9 mouse cellular contexts compared by ENCODE assay signal in the genomic region with DNA sequence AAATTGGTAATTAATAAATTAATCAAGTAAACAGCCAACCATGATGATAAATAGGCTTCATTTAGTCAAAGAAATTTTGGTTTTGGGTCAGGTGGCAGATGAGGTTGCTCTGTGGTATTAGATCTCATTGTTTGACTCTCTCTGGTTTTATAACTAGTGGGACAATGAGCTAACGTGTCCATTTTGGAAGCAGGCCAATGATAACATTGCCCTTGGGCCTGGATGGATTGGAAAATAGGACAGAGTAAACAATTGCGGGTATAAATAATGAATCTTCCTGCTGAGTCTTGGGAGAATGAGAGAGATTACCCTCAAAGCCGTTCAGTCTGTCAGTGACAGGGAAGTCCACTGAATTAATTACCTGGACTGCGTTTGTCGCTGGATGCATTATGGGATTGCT. TPM values are rescaled to one million over a fixed set of nuclear protein-coding genes. Genes with fewer than 3 reads are reported as not detected.
A peak's percentile ranks its signal among the peaks of the same experiment; 100 is the strongest.
DNase-seq lines count a peak whose midpoint lies in the region; ATAC-seq and TF ChIP-seq lines count a peak whose summit lies in the region.
"Had no signal": no experiment of that assay in that cellular context is flagged by ENCODE, and none has a peak within 500 bp of the region (broad histone marks: within the 10 kb centered on the region; RNA-seq: fewer than 3 reads in every experiment).

No protein-coding gene starts in this region.

- no peak for ATAC-seq in hindbrain, embryonic 12.5 days (ENCODE audit: low FRiP score)

- no peaks in the 10 kb centered on the region for H3K27me3 ChIP-seq in kidney, adult 2 months (replicated peaks; ENCODE audit: control insufficient read depth, insufficient read depth, low read length)
- no peaks in the 10 kb centered on the region for H3K27me3 ChIP-seq in hindbrain, embryonic 12.5 days

- no peak overlapping the region for H3K4me3 ChIP-seq in kidney, adult 2 months (ENCODE audit: insufficient read depth, low read depth, low read length)
- H3K4me3 ChIP-seq in hindbrain, embryonic 12.5 days: no peak overlapping the region

- peaks cover under 1% of the 10 kb centered on the region; the same call in 1 of the 2 replicates for H3K4me1 ChIP-seq in kidney, adult 2 months (ENCODE audit: control insufficient read depth, insufficient read depth, low read length)
- H3K4me1 ChIP-seq in hindbrain, embryonic 12.5 days: peaks cover 34% of the 10 kb centered on the region

- H3K9me3 ChIP-seq in hindbrain, embryonic 12.5 days (replicated peaks): no peaks in the 10 kb centered on the region
- H3K9me3 ChIP-seq: G1E had no signal

- peak; percentile 72 for DNase-seq in kidney, adult 2 months
- DNase-seq in kidney, adult 18-20 months: no peak
- peak; percentile 27 for DNase-seq in NIH3T3 (ENCODE audit: low read depth)
- DNase-seq in brain, embryonic 14.5 days (ENCODE audit: low read depth): peak; percentile 45
- DNase-seq in kidney, postnatal 14 days: peak; percentile 64
- DNase-seq in gastrocnemius, postnatal 36 days: no peak
- DNase-seq in thymus, postnatal 25 days: no peak

- intact Hi-C loops in gastrocnemius, postnatal 36 days (cut with DNase I): no loop called here

- WGBS in kidney, adult 2 months: 27% methylated on average over 5 of the region's 5 CpGs
- 59% methylated on average over 5 of the region's 5 CpGs for WGBS in hindbrain, embryonic 12.5 days

- H3K27ac ChIP-seq in kidney, adult 2 months (ENCODE audit: insufficient read depth, low read depth, low read length): no peak overlapping the region
- no peak overlapping the region for H3K27ac ChIP-seq in hindbrain, embryonic 12.5 days

- no peak overlapping the region for H3K9ac ChIP-seq in hindbrain, embryonic 12.5 days

- no peaks in the 10 kb centered on the region for H3K36me3 ChIP-seq in kidney, adult 2 months (ENCODE audit: control insufficient read depth, insufficient read depth, low read length)
- H3K36me3 ChIP-seq in hindbrain, embryonic 12.5 days: no peaks in the 10 kb centered on the region

- no peak overlapping the region for H3K4me2 ChIP-seq in hindbrain, embryonic 12.5 days (replicated peaks)

- no peak for TF ChIP-seq POLR2A in kidney, adult 2 months (IDR thresholded peaks at IDR 0.05; ENCODE audit: low read depth, low read length)
- no peak for TF ChIP-seq POLR2A in brain, embryonic 14.5 days (IDR thresholded peaks at IDR 0.05; ENCODE audit: borderline replicate concordance, extremely low read depth, insufficient read depth, insufficient read length, poor library complexity, severe bottlenecking)

- no peak for TF ChIP-seq CTCF in kidney, adult 2 months (conservative IDR thresholded peaks at IDR 0.05; ENCODE audit: insufficient read depth, insufficient read length, low read depth, low read length)
- TF ChIP-seq CTCF in brain, embryonic 14.5 days (IDR thresholded peaks at IDR 0.05; ENCODE audit: borderline replicate concordance, extremely low read depth, insufficient read depth, insufficient read length): no peak

RNA-seq across cellular contexts. Expression of a gene that starts 26.7 kb away (rescaled TPM):
- polyA plus RNA-seq in kidney, adult 2 months (2012; rRNA removed): 13.4 and 14.7 TPM in 2 replicates
- polyA plus RNA-seq in brain, embryonic 14.5 days (2012; rRNA removed): 19.8 and 36.5 TPM in 2 replicates
- 1 to 10 TPM; 6.0 to 6.1 TPM for total RNA-seq in gastrocnemius, postnatal 36 days (2021)
- 24.3 and 28.0 TPM in 2 replicates for polyA plus RNA-seq in hindbrain, embryonic 12.5 days (2016; fragmentation: Nextera tagmentation; extraction: Ambion mirVana)

RNA-seq across cellular contexts. Expression of a gene that starts 41.0 kb away (rescaled TPM):
- 39.1 and 41.6 TPM in 2 replicates for polyA plus RNA-seq in kidney, adult 2 months (2012; rRNA removed)
- 31.5 and 40.6 TPM in 2 replicates for polyA plus RNA-seq in brain, embryonic 14.5 days (2012; rRNA removed)
- total RNA-seq in gastrocnemius, postnatal 36 days (2021): 10 to 100 TPM; 21.7 to 22.7 TPM
- 31.5 and 31.8 TPM in 2 replicates for polyA plus RNA-seq in hindbrain, embryonic 12.5 days (2016; fragmentation: Nextera tagmentation; extraction: Ambion mirVana)

RNA-seq across cellular contexts. Expression of a gene that starts 44.2 kb away (rescaled TPM):
- polyA plus RNA-seq in kidney, adult 2 months (2012; rRNA removed): 108 and 126 TPM in 2 replicates
- polyA plus RNA-seq in brain, embryonic 14.5 days (2012; rRNA removed): 204 and 250 TPM in 2 replicates
- total RNA-seq in gastrocnemius, postnatal 36 days (2021): 1 to 10 TPM; 2.2 to 3.2 TPM
- polyA plus RNA-seq in hindbrain, embryonic 12.5 days (2016; fragmentation: Nextera tagmentation; extraction: Ambion mirVana): 149 and 152 TPM in 2 replicates

RNA-seq across cellular contexts. Expression of a gene that starts 55.3 kb away (rescaled TPM):
- 18.3 and 24.6 TPM in 2 replicates for polyA plus RNA-seq in kidney, adult 2 months (2012; rRNA removed)
- polyA plus RNA-seq in brain, embryonic 14.5 days (2012; rRNA removed): 8.1 and 13.8 TPM in 2 replicates
- total RNA-seq in gastrocnemius, postnatal 36 days (2021): under 1 TPM; 0.59 to 0.64 TPM
- 10.7 and 12.9 TPM in 2 replicates for polyA plus RNA-seq in hindbrain, embryonic 12.5 days (2016; fragmentation: Nextera tagmentation; extraction: Ambion mirVana)

RNA-seq across cellular contexts. Expression of a gene that starts 55.3 kb away (rescaled TPM):
- polyA plus RNA-seq in kidney, adult 2 months (2012; rRNA removed): 78.2 and 144 TPM in 2 replicates
- 13.1 and 15.4 TPM in 2 replicates for polyA plus RNA-seq in brain, embryonic 14.5 days (2012; rRNA removed)
- total RNA-seq in gastrocnemius, postnatal 36 days (2021): 1 to 10 TPM in 1 of 2 experiments, under 1 TPM in 1; 0.99 to 1.4 TPM
- polyA plus RNA-seq in hindbrain, embryonic 12.5 days (2016; fragmentation: Nextera tagmentation; extraction: Ambion mirVana): 9.4 and 10.2 TPM in 2 replicates

Comparison
In these comparisons a context has a peak if more than half of its experiments do, and no peak if none do; other contexts are left out.
1. DNase-seq: peak in kidney, adult 2 months (single experiment), NIH3T3 (single experiment), brain, embryonic 14.5 days (single experiment) and kidney, postnatal 14 days (single experiment); none in kidney, adult 18-20 months (single experiment), gastrocnemius, postnatal 36 days (0 of 2) and thymus, postnatal 25 days (single experiment).